In genomic region chr13:49480057-49480456, GRCm38 (mm10) we compare ENCODE assay signal across 9 mouse cellular contexts. TPM values are rescaled to one million over a fixed set of nuclear protein-coding genes. Genes with fewer than 3 reads are reported as not detected.
DNase-seq lines count a peak whose midpoint lies in the region; ATAC-seq and TF ChIP-seq lines count a peak whose summit lies in the region.
"Had no signal": no experiment of that assay in that cellular context is flagged by ENCODE, and none has a peak within 500 bp of the region (broad histone marks: within the 10 kb centered on the region; RNA-seq: fewer than 3 reads in every experiment).

No protein-coding gene starts in this region.

- peak; percentile 78 for ATAC-seq in intestine, embryonic 15.5 days
- ATAC-seq in megakaryocyte progenitor cell, adult 5-6 weeks (replicated peaks; ENCODE audit: poor library complexity), result peak; percentile 54; the same call in 1 of the 2 replicates
- no peak for ATAC-seq in erythroid progenitor cell, adult 5-6 weeks (replicated peaks; ENCODE audit: low FRiP score, poor library complexity, severe bottlenecking)

- no peak for TF ChIP-seq CTCF in thymus, adult 2 months (IDR thresholded peaks at IDR 0.05; ENCODE audit: borderline replicate concordance, control insufficient read depth, extremely low read depth, insufficient read depth, low read length, poor library complexity)

- H3K9ac ChIP-seq in intestine, embryonic 15.5 days, result no peak overlapping the region
- H3K9ac ChIP-seq: hindbrain, embryonic 15.5 days had no signal

- no peak overlapping the region for H3K4me3 ChIP-seq in intestine, embryonic 15.5 days (replicated peaks)
- no peak overlapping the region for H3K4me3 ChIP-seq in thymus, adult 2 months (ENCODE audit: control insufficient read depth, insufficient read depth, low read length)
- H3K4me3 ChIP-seq: hindbrain, embryonic 15.5 days had no signal

- no peak for TF ChIP-seq POLR2A in thymus, adult 2 months (IDR thresholded peaks at IDR 0.05; ENCODE audit: control insufficient read depth, extremely low read depth, insufficient read depth, low read length, poor library complexity)

- H3K36me3 ChIP-seq in intestine, embryonic 15.5 days, result no peaks in the 10 kb centered on the region
- H3K36me3 ChIP-seq in thymus, adult 2 months (ENCODE audit: control insufficient read depth, insufficient read depth, low read length), result no peaks in the 10 kb centered on the region
- H3K36me3 ChIP-seq: hindbrain, embryonic 15.5 days had no signal

- peaks cover 7% of the 10 kb centered on the region for H3K4me1 ChIP-seq in intestine, embryonic 15.5 days (replicated peaks)
- H3K4me1 ChIP-seq in thymus, adult 2 months (replicated peaks; ENCODE audit: control insufficient read depth, insufficient read depth, low read length), result no peaks in the 10 kb centered on the region

- WGBS in intestine, embryonic 15.5 days, result 39% methylated on average over 2 of the region's 2 CpGs
- WGBS in thymus, adult 2 months, result 90% methylated on average over 2 of the region's 2 CpGs

- H3K27me3 ChIP-seq in intestine, embryonic 15.5 days (replicated peaks), result no peaks in the 10 kb centered on the region
- H3K27me3 ChIP-seq in thymus, adult 2 months (ENCODE audit: control insufficient read depth, insufficient read depth, low read length), result no peaks in the 10 kb centered on the region
- H3K27me3 ChIP-seq: hindbrain, embryonic 15.5 days had no signal

- DNase-seq in left cerebral cortex, postnatal 14 days (ENCODE audit: low spot score in 2 of 2), result peak; percentile 15 to 31
- DNase-seq in left cerebral cortex, adult 11 months (ENCODE audit: low spot score), result no peak
- DNase-seq in adrenal gland, postnatal 25 days, result peak; percentile 66
- peak; percentile 79 for DNase-seq in fat pad, adult 2 months (ENCODE audit: extremely low read depth, low read depth, low spot score)
- DNase-seq in thymus, adult 2 months, result no peak

- no peak overlapping the region for H3K27ac ChIP-seq in intestine, embryonic 15.5 days
- H3K27ac ChIP-seq in thymus, adult 2 months (ENCODE audit: control insufficient read depth, insufficient read depth, low read length), result no peak overlapping the region
- H3K27ac ChIP-seq: hindbrain, embryonic 15.5 days had no signal

- intact Hi-C loops in left cerebral cortex, postnatal 14 days (cut with DNase I), result no loop called here

- no peaks in the 10 kb centered on the region for H3K9me3 ChIP-seq in intestine, embryonic 15.5 days
- H3K9me3 ChIP-seq: hindbrain, embryonic 15.5 days had no signal

- no peak overlapping the region for H3K4me2 ChIP-seq in intestine, embryonic 15.5 days (replicated peaks)
- H3K4me2 ChIP-seq: hindbrain, embryonic 15.5 days had no signal

RNA-seq across cellular contexts. Expression of gene Tes3-ps, which starts 13.1 kb away (rescaled TPM):
- total RNA-seq in left cerebral cortex, postnatal 14 days (2021), result 1 to 10 TPM; 1.3 to 2.4 TPM
- total RNA-seq in adrenal gland, postnatal 25 days (2021), result 1.5 and 2.1 TPM in 2 replicates
- 0.68 and 0.77 TPM in 2 replicates for polyA plus RNA-seq in intestine, embryonic 15.5 days (2015; fragmentation: Nextera tagmentation; extraction: Ambion mirVana)
- total RNA-seq in megakaryocyte progenitor cell, adult 5-6 weeks (2015), result 1.3 and 1.7 TPM in 2 replicates
- 1.9 and 3.1 TPM in 2 replicates for total RNA-seq in megakaryocyte progenitor cell, adult 5-6 weeks (2017)
- 1.8 and 2.1 TPM in 2 replicates for total RNA-seq in erythroid progenitor cell, adult 5-6 weeks (2015; ENCODE audit: low replicate concordance)
- total RNA-seq in erythroid progenitor cell, adult 5-6 weeks (2017; ENCODE audit: low replicate concordance), result 4.9 and 7.4 TPM in 2 replicates
- not detected in 2 replicates for polyA plus RNA-seq in thymus, adult 2 months (2012; rRNA removed)

RNA-seq across cellular contexts. Expression of gene Ecm2, which starts 24.6 kb away (rescaled TPM):
- total RNA-seq in left cerebral cortex, postnatal 14 days (2021), result 1 to 10 TPM; 2.0 to 2.4 TPM
- total RNA-seq in adrenal gland, postnatal 25 days (2021), result 3.9 and 5.5 TPM in 2 replicates
- polyA plus RNA-seq in intestine, embryonic 15.5 days (2015; fragmentation: Nextera tagmentation; extraction: Ambion mirVana), result 0.84 and 0.92 TPM in 2 replicates
- not detected in 2 replicates for total RNA-seq in megakaryocyte progenitor cell, adult 5-6 weeks (2015)
- 0.10 and 0.17 TPM in 2 replicates for total RNA-seq in megakaryocyte progenitor cell, adult 5-6 weeks (2017)
- total RNA-seq in erythroid progenitor cell, adult 5-6 weeks (2015; ENCODE audit: low replicate concordance), result 0.42 TPM in 1 of 2 replicates, not detected in the other
- total RNA-seq in erythroid progenitor cell, adult 5-6 weeks (2017; ENCODE audit: low replicate concordance), result 0.83 and 3.9 TPM in 2 replicates
- 0.66 and 0.84 TPM in 2 replicates for polyA plus RNA-seq in thymus, adult 2 months (2012; rRNA removed)

RNA-seq across cellular contexts. Expression of gene Ippk, which starts 59.0 kb away (rescaled TPM):
- total RNA-seq in left cerebral cortex, postnatal 14 days (2021), result 10 to 100 TPM; 12.8 to 14.2 TPM
- 24.1 and 27.7 TPM in 2 replicates for total RNA-seq in adrenal gland, postnatal 25 days (2021)
- polyA plus RNA-seq in intestine, embryonic 15.5 days (2015; fragmentation: Nextera tagmentation; extraction: Ambion mirVana), result 19.1 and 19.7 TPM in 2 replicates
- 4.6 and 5.1 TPM in 2 replicates for total RNA-seq in megakaryocyte progenitor cell, adult 5-6 weeks (2015)
- total RNA-seq in megakaryocyte progenitor cell, adult 5-6 weeks (2017), result 12.1 and 15.3 TPM in 2 replicates
- 1.4 and 1.7 TPM in 2 replicates for total RNA-seq in erythroid progenitor cell, adult 5-6 weeks (2015; ENCODE audit: low replicate concordance)
- 3.7 TPM in 2 replicates for total RNA-seq in erythroid progenitor cell, adult 5-6 weeks (2017; ENCODE audit: low replicate concordance)
- 6.7 and 7.1 TPM in 2 replicates for polyA plus RNA-seq in thymus, adult 2 months (2012; rRNA removed)

Comparison
In these comparisons a context has a peak if more than half of its experiments do, and no peak if none do; other contexts are left out.
1. DNase-seq: peak in left cerebral cortex, postnatal 14 days (2 of 2), adrenal gland, postnatal 25 days (single experiment) and fat pad, adult 2 months (single experiment); none in left cerebral cortex, adult 11 months (single experiment) and thymus, adult 2 months (single experiment).